Mouse (Mus musculus) small intestine, adult 2 months (tissue): Measurements from ENCODE around the gene Rere.

Experiments
- CTCF ChIP-seq: fragments of 200-500 bp; IDR thresholded peaks from 2 replicates; pipeline ENCODE4 v1.5.1; 2012; ENCODE audit warnings: low read depth, mild to moderate bottlenecking, control low read depth, inconsistent platforms, low read length, moderate library complexity, mixed read lengths; ENCODE audit not compliant: insufficient replicate concordance, insufficient read length; ENCODE audit errors: extremely low read depth
- POLR2A ChIP-seq: fragments of 200-500 bp; IDR thresholded peaks from 2 replicates; pipeline ENCODE4 v1.6.1; 2012; ENCODE audit warnings: low read depth, mild to moderate bottlenecking, control low read depth, inconsistent platforms, low read length, moderate library complexity

DNA sequence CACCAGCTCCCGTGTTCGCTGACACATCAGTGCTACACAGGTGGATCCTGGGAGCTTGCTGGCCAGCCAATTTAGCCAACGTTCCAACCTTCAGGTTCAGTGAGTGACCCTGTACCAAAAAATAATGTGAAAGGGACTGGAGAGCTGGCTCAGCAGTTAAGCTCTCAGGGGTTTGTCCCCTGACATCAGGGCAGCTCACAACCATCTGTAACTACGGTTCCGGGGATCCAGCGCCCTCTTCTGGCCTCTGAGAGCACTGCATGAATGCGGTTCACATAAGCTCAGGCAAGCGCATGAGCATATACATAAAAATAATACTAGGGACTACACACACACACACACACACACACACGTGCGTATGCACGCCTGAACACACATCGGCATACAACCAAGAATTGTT lies 381.7 kb downstream of the Rere start:
- TF ChIP-seq POLR2A (no peak), CTCF (peak; percentile 62; the same call in 1 of the 2 replicates)
